Mouse (Mus musculus): Measurements from ENCODE around the gene 4930452B06Rik.

Gene 4930452B06Rik

DNA sequence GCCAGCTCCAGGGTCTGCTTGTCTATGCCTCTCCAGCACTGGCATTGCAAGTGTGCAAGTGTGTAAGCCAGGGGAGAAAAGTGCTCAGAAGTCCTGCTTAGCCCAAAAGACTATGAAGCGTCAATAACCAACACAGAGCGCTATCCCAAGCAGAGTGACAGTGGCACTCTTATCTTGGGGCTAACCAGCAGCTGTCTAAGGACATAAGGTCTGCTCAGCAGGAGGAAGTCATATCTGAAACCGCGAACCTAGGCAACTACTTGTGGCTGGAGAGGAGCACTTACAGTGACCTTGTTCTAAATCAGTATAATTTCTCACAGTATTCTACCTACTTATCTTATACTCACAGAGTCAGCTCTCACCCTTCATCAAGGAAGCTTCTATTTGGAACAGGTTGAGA is 214.9 kb downstream of the 4930452B06Rik start:
- no peak for DNase-seq (ENCODE audit: low read depth, low spot score)

DNA sequence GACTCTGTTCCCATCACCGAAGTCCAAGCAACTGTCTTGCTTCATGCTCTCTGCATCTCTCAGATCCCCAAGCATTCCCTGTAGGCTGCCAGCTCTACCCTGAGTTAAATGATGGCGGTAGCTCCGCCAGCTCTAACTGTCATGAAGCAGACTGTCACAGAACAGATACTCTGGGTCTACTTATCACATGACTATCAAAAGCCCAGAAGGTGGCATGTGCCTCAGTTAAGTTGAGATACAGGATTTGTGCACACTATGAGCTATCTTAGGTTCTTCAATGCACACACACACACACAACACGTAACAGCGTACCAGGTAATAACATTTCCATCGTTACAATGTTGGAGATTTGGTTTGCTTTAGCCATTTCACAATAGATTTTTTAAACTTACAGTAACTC is 215.7 kb downstream of the 4930452B06Rik start:
- no peak for DNase-seq (ENCODE audit: low read depth, low spot score)

- DNase-seq (ENCODE audit: low read depth, low spot score), result no peak
These were observed 216.7 kb downstream of the 4930452B06Rik start for GRCm38 (mm10) chr14:8449299-8449698.

DNA sequence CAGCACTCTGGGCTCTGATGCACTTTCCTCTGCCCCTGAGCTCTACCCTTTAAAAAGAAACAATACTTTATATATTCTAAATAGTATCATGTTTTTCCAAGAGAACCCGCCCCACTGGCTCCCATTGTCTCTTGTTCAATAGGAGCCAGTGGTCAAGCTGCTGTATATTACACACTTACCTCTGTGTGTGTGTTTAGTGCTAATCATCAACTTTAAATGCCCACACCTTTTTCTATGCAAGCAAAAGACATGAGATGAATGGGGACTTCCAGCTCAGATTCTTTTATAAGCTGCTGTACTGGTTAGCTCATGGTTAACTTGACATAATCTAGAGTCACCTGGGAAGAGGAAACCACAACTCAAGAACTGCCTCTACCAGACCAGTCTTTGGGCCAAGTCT is 218.7 kb downstream of the 4930452B06Rik start:
- no peak for DNase-seq (ENCODE audit: low read depth, low spot score)

DNA sequence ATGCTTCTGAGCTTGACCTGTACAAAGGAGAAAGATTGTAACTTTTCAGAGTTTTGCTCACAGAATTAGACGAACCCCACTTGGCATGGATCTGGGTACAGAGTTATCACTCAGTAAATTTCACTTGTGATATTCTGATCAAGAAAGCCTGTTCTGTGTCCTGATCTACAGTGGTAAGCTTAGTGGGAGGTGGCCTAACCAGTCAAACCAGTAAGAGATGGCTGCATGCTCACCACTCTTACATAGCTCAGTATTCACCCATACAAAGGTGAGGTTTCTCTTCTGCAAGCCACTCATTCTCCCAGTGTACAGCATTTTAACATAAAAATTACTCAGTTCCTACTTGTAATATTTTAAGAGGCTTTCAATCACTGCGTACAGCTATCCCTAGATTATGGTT is 221.7 kb downstream of the 4930452B06Rik start:
- DNase-seq (ENCODE audit: low read depth, low spot score), result no peak

DNA sequence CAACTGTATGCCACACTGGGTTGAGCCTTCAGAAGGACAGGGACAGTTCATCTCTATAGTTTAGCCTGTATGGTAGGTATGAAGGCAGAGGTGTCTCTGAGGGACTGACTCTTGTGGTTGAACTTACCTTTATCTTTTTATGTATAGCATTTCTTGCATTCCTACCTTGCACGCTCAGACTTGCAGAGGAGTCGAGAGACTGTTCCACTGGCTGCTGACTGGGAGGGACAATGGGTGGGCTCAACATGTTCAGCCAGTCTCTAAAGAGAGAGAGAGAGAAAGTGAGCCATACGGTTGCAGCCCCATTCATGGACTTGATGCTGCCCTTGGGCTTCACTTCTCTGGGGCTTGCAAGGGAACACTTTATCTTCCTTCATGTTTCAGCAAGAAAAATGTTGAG is 223.3 kb downstream of the 4930452B06Rik start:
- DNase-seq (ENCODE audit: low read depth, low spot score), result no peak

DNA sequence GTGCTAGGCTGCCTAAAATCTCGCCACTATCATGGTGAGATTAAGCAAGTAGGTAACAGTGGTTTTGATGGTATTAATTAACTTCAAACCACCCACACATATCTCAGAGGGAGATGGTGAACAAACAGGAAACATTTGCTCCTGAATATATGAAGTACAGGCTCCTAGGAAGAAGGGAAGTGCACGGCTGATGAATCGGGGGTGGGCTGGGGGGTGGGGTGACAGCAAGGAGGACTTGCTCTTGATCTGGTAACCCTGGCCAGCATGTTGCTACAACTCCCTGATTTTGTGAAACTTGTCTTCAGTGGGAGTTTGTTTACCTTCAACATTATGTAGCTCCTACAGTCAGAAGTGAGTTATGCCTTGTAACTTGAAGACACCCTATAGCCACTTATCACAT is 224.4 kb downstream of the 4930452B06Rik start:
- DNase-seq (ENCODE audit: low read depth, low spot score), result no peak

- DNase-seq (ENCODE audit: low read depth, low spot score), result no peak
These were observed 235.3 kb downstream of the 4930452B06Rik start for GRCm38 (mm10) chr14:8430611-8431230.

DNA sequence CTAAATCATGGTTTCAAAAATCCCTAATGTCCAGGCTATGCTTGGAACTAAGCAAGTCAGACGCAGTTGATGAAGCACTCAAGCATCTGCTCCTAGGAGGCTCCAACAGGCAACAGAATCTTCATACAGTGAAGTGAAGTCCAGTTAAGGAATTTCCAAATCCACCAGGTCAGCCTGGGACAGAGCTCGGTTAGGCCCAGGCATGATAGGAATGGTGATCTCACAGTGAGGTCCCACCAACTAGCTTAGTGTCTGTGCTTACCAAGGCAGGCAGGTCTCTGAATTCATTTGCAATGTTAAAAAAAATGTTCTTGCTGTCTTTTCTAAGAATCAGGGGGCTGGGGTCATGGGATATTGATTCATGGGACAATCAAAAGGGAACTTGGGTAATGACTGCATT is 236.3 kb downstream of the 4930452B06Rik start:
- no peak for DNase-seq (ENCODE audit: low read depth, low spot score)

- DNase-seq (ENCODE audit: low read depth, low spot score), result no peak
These were observed 243.2 kb downstream of the 4930452B06Rik start for GRCm38 (mm10) chr14:8422833-8423232.

- no peak for DNase-seq (ENCODE audit: low read depth, low spot score)
These were observed 244.7 kb downstream of the 4930452B06Rik start for GRCm38 (mm10) chr14:8421199-8421787.

- no peak for DNase-seq (ENCODE audit: low read depth, low spot score)
These were observed 247.4 kb downstream of the 4930452B06Rik start for GRCm38 (mm10) chr14:8418610-8419009.

- DNase-seq (ENCODE audit: low read depth, low spot score), result no peak
These were observed 260.1 kb downstream of the 4930452B06Rik start for GRCm38 (mm10) chr14:8405946-8406345.

- DNase-seq (ENCODE audit: low read depth, low spot score), result no peak
These were observed 262.7 kb downstream of the 4930452B06Rik start for GRCm38 (mm10) chr14:8403310-8403709.

DNA sequence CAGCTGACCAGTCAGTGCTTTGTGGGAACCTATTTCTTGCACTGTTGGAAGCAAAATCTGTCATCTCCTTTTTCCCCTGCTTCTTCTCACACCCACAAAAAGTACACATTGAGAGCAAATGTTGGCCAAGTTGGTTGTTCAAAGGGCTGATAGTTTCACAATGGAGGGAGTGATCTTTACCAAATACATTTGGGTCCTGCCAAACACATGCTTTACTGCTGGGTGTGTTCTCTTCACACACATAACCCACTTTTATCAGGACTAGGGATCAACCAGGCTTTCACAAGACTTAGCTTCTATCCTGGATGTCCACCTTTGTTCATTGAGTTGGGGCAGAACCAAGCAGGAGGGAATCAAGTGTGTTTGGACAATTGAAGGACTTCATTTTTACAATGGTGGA is 267.5 kb downstream of the 4930452B06Rik start:
- DNase-seq (ENCODE audit: low read depth, low spot score), result no peak

GRCm38 (mm10) chr14:8395690-8396287 is 270.3 kb downstream of the 4930452B06Rik start:
- DNase-seq (ENCODE audit: low read depth, low spot score), result no peak

DNA sequence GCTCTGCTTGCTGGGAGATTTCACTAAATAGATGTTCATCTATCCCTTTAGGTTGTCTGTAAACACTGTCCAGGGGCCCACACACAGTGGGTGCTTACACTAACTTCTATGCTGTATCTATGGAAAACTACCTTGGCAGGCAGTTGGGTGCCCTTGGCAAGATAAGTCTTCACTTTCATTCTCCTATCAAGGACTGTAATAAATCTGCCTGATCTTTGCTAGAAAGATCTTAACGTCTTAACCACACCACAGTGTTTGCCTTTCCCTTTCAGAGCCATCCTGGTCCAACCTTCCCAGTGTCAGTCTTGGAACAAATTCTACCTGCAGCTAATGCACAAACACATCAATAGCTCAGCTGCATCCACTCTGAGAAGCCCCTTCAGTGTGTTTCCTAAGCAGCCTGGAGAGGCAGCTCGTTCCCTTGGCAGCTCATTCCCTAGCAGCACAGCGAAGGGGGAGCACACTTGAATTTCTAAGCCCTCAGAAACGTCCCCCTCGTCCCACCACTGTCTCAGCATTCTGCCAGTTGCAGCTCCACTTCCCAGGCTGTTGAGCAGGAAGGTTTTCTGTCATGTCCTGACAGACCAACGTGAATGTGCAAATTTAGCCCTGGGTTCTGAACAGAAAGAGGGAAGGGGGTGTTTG is 273.7 kb downstream of the 4930452B06Rik start:
- no peak for DNase-seq (ENCODE audit: low read depth, low spot score)

Measured in c-Kit-negative CD71-positive TER-119-positive erythroid progenitor cells, embryonic 14.5 days (primary cell).